Mouse (Mus musculus) cortical plate, adult 2 months (tissue): Measurements from ENCODE around the gene Nts. TPM values are rescaled to one million over a fixed set of nuclear protein-coding genes. Genes with fewer than 3 reads are reported as not detected.
"Not testable (repeated sequence)": the region's sequence is repeated elsewhere in the genome, so short reads cannot be mapped to it uniquely, and the experiment has no call there.

Experiments used
- H3K27ac ChIP-seq: fragments of 200-500 bp; 2 replicates; pipeline ENCODE4 v1.5.1; 2012; ENCODE audit warnings: low read length, control low read depth, inconsistent platforms; ENCODE audit not compliant: insufficient read depth
- H3K4me1 ChIP-seq: fragments of 200-500 bp; 2 replicates; pipeline ENCODE4 v1.6.1; 2011; ENCODE audit warnings: low read length; ENCODE audit not compliant: control insufficient read depth, insufficient read depth
- H3K4me3 ChIP-seq: fragments of 200-500 bp; 2 replicates; pipeline ENCODE4 v1.5.1; 2011; ENCODE audit warnings: mild to moderate bottlenecking, low read length, control low read depth; ENCODE audit not compliant: insufficient read depth
- CTCF ChIP-seq: fragments of 200-500 bp; IDR thresholded peaks from 2 replicates; pipeline ENCODE4 v1.5.1; 2011; ENCODE audit warnings: mild to moderate bottlenecking, control low read depth, low read length; ENCODE audit not compliant: insufficient read depth; ENCODE audit errors: extremely low read depth
- POLR2A ChIP-seq: fragments of 200-500 bp; IDR thresholded peaks from 2 replicates; pipeline ENCODE4 v1.6.1; 2011; ENCODE audit warnings: mild to moderate bottlenecking, low read length, control low read depth; ENCODE audit not compliant: insufficient read depth; ENCODE audit errors: extremely low read depth
- polyA plus RNA-seq: library from polyadenylated mRNA; depleted of rRNA; stranded (reverse); fragments of >200 nt; gene quantifications from 2 replicates; pipeline ENCODE4 v1.2.3, GENCODE M21; 2012; rRNA removed

The Nts gene
- polyA plus RNA-seq, 1 experiment, result 2.3 TPM

DNA sequence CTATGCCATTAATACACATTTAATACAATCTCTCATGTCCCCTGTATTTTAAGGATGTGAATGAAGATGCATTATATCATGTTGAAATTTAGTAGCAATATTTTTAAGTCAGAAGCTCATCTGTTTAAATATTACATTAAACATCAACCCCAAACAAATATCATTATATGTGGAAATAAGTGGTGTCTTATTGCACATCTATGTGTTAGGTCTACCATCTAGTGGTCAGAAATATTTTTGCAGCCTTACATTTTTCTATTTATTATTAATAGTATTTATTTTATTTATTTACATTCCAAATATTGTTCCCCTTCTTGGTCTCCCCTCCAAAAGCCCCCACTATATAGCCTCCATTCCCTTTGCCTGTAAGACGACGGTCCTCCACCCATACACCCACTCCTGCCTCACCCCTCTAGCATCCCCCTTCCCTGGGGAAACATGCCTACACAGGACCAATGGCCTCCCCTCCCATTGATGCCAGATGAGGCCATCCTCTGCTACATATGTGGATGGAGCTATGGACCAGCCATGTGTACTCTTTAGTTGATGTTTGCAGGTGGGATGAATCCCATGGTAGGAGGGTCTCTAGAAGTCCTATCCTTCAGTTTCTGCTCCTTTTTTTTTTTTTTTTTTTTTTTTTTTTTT, 45.3 kb downstream of the Nts start:
- no peak overlapping the region for H3K27ac ChIP-seq
- H3K4me3 ChIP-seq, result no peak overlapping the region
- TF ChIP-seq POLR2A (no peak), CTCF (no peak)
- H3K4me1 ChIP-seq, result no peaks in the 10 kb centered on the region; the same call in 1 of the 2 replicates

DNA sequence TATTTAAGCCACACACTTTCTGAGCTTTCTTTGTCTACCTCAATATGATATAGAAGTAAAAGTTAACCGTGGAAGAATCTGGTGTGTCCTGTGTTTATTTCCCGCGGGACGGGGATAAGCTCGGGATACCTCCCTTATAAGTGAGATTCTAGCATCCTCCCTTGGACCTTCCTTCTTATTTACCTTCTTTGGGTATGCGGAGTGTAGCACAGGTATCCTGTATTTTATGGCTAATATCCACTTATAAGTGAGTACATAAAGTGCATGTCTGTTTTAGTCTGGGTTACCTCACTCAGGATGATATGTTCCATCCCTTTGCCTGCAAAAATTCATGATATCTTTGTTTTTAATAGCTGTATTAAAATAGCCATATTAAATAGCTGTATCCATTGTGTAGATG, 54.8 kb downstream of the Nts start:
- not testable (repeated sequence) for H3K4me1 ChIP-seq, H3K27ac ChIP-seq, H3K4me3 ChIP-seq

GRCm38 (mm10) chr10:102435048-102435447, 55.2 kb downstream of the Nts start:
- H3K27ac ChIP-seq, H3K4me1 ChIP-seq, H3K4me3 ChIP-seq: not testable (repeated sequence)

Other genes with a start within 250 kb of the Nts start
- 1.2 and 1.6 TPM in 2 replicates for gene Rassf9, start 21.7 kb upstream of the Nts start, polyA plus RNA-seq